Mouse (Mus musculus): Measurements from ENCODE around the gene Ric8a. TPM values are rescaled to one million over a fixed set of nuclear protein-coding genes. Genes with fewer than 3 reads are reported as not detected.

Ric8a gene
- polyA plus RNA-seq, 1 experiment from 2014 or later = 57.6 TPM

GRCm38 (mm10) chr7:140905642-140906081 is 48.9 kb downstream of the Ric8a start:
- Histone ChIP-seq H3K27me3 (ENCODE audit: poor library complexity, severe bottlenecking) (peaks cover 9% of the 10 kb centered on the region; the same call in 1 of the 2 replicates), H3K36me3 (replicated peaks) (no peaks in the 10 kb centered on the region), H3K4me3 (no peak overlapping the region), H3K27ac (no peak overlapping the region), H3K4me1 (peaks cover 23% of the 10 kb centered on the region), H3K9me3 (no peaks in the 10 kb centered on the region)
- WGBS = 92% methylated on average over 2 of the region's 2 CpGs
- DNase-seq (ENCODE audit: extremely low spot score, low spot score) = no peak

- H3K27me3 ChIP-seq (ENCODE audit: poor library complexity, severe bottlenecking) = peaks cover 12% of the 10 kb centered on the region; the same call in 1 of the 2 replicates
- no peaks in the 10 kb centered on the region for H3K9me3 ChIP-seq
- WGBS = 88% methylated on average over 13 of the region's 13 CpGs
- no peak overlapping the region for H3K4me3 ChIP-seq
- no peak overlapping the region for H3K27ac ChIP-seq
- peaks cover 18% of the 10 kb centered on the region for H3K4me1 ChIP-seq
- H3K36me3 ChIP-seq (replicated peaks) = no peaks in the 10 kb centered on the region
- DNase-seq (ENCODE audit: extremely low spot score, low spot score) = no peak
Observed at GRCm38 (mm10) chr7:140907131-140907530, 50.4 kb downstream of the Ric8a start.

DNA sequence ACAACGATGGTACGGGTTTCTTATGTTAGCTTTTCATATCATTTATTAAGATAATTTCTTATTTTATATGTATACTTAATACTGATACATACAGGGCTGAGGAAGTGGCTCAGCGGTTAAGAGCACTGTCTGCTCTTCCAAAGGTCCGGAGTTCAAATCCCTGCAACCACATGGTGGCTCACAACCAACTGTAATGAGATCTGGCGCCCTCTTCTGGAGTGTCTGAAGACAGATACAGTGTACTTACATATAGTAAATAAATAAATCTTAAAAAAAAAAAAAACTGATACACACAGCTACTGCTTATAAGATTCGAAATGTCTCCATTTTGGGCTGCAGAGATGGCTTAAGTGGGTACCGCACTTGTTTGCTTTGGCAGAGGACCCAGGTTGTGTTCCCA is 50.9 kb downstream of the Ric8a start:
- Histone ChIP-seq H3K27me3 (ENCODE audit: poor library complexity, severe bottlenecking) (peaks cover 12% of the 10 kb centered on the region; the same call in 1 of the 2 replicates), H3K4me1 (peaks cover 12% of the 10 kb centered on the region), H3K27ac (no peak overlapping the region), H3K36me3 (replicated peaks) (no peaks in the 10 kb centered on the region), H3K9me3 (no peaks in the 10 kb centered on the region), H3K4me3 (no peak overlapping the region)
- DNase-seq (ENCODE audit: extremely low spot score, low spot score) = no peak
- 84% methylated on average over 7 of the region's 7 CpGs for WGBS

DNA sequence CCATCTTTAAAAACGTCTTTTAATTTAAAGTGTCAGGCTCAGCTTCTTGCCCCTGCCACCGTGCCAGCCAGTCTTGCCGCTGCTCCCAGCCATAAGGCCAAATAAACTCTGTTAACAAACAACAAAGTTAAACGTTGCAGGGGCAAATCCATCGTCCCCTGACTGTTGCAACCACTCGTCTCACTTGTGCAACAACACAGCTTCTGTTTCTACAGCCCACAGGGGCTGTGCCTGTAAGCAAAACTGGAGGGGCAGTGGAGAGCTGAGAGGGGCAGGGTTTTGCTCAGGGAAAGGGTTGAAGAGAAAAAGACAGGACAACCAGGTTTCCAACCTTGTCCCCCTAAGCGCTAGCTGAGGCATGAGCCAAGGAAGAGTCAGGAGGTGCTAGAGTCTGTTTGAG is 51.4 kb downstream of the Ric8a start:
- DNase-seq (ENCODE audit: extremely low spot score, low spot score) = no peak
- Histone ChIP-seq H3K4me3 (peak overlapping the region; percentile 46; the same call in 1 of the 2 replicates), H3K9me3 (no peaks in the 10 kb centered on the region), H3K36me3 (replicated peaks) (no peaks in the 10 kb centered on the region), H3K27me3 (ENCODE audit: poor library complexity, severe bottlenecking) (peaks cover 12% of the 10 kb centered on the region; the same call in 1 of the 2 replicates), H3K27ac (no peak overlapping the region), H3K4me1 (peaks cover 7% of the 10 kb centered on the region)
- WGBS = 51% methylated on average over 7 of the region's 7 CpGs

- Histone ChIP-seq H3K9me3 (no peaks in the 10 kb centered on the region), H3K36me3 (replicated peaks) (no peaks in the 10 kb centered on the region), H3K4me1 (peaks cover 7% of the 10 kb centered on the region), H3K4me3 (peak overlapping the region; percentile 46), H3K27ac (no peak overlapping the region; the same call in 1 of the 2 replicates), H3K27me3 (ENCODE audit: poor library complexity, severe bottlenecking) (peaks cover 12% of the 10 kb centered on the region; the same call in 1 of the 2 replicates)
- WGBS = 2% methylated on average over 19 of the region's 19 CpGs
- peak; percentile 85 for DNase-seq (ENCODE audit: extremely low spot score, low spot score)
Observed at GRCm38 (mm10) chr7:140908634-140909107, 51.9 kb downstream of the Ric8a start.

- no peak overlapping the region for H3K27ac ChIP-seq
- 69% methylated on average over 3 of the region's 3 CpGs for WGBS
- no peak for DNase-seq (ENCODE audit: extremely low spot score, low spot score)
- H3K4me1 ChIP-seq = peaks cover 7% of the 10 kb centered on the region
- H3K27me3 ChIP-seq (ENCODE audit: poor library complexity, severe bottlenecking) = peaks cover 22% of the 10 kb centered on the region; the same call in 1 of the 2 replicates
- no peaks in the 10 kb centered on the region for H3K36me3 ChIP-seq (replicated peaks)
- H3K4me3 ChIP-seq = no peak overlapping the region
- no peaks in the 10 kb centered on the region for H3K9me3 ChIP-seq
Observed at GRCm38 (mm10) chr7:140912293-140912692, 55.5 kb downstream of the Ric8a start.

GRCm38 (mm10) chr7:140912846-140913482 is 56.2 kb downstream of the Ric8a start:
- H3K4me3 ChIP-seq = no peak overlapping the region
- H3K9me3 ChIP-seq = no peaks in the 10 kb centered on the region
- H3K27ac ChIP-seq = no peak overlapping the region
- peaks cover 7% of the 10 kb centered on the region for H3K4me1 ChIP-seq
- 85% methylated on average over 5 of the region's 5 CpGs for WGBS
- no peaks in the 10 kb centered on the region for H3K36me3 ChIP-seq (replicated peaks)
- DNase-seq (ENCODE audit: extremely low spot score, low spot score) = no peak
- H3K27me3 ChIP-seq (ENCODE audit: poor library complexity, severe bottlenecking) = peaks cover 28% of the 10 kb centered on the region

Other genes starting within 250 kb of the Ric8a start
- gene Olfr61, start 228.0 kb upstream of the Ric8a start, polyA plus RNA-seq (2016; fragmentation: Nextera tagmentation; extraction: Ambion mirVana) = not detected in 2 replicates
- gene Olfr53, start 210.5 kb upstream of the Ric8a start, polyA plus RNA-seq (2016; fragmentation: Nextera tagmentation; extraction: Ambion mirVana) = not detected in 2 replicates
- not detected in 2 replicates for gene Olfr539, start 197.0 kb upstream of the Ric8a start, polyA plus RNA-seq (2016; fragmentation: Nextera tagmentation; extraction: Ambion mirVana)
- not detected in 2 replicates for gene Olfr45, start 175.0 kb upstream of the Ric8a start, polyA plus RNA-seq (2016; fragmentation: Nextera tagmentation; extraction: Ambion mirVana)
- gene Olfr541, start 159.7 kb upstream of the Ric8a start, polyA plus RNA-seq (2016; fragmentation: Nextera tagmentation; extraction: Ambion mirVana) = not detected in 2 replicates
- gene Cyp2e1, start 93.2 kb upstream of the Ric8a start, polyA plus RNA-seq (2016; fragmentation: Nextera tagmentation; extraction: Ambion mirVana) = not detected in 2 replicates
- gene Syce1, start 69.1 kb upstream of the Ric8a start, polyA plus RNA-seq (2016; fragmentation: Nextera tagmentation; extraction: Ambion mirVana) = not detected in 2 replicates
- gene Zfp941, start 34.8 kb upstream of the Ric8a start, polyA plus RNA-seq (2016; fragmentation: Nextera tagmentation; extraction: Ambion mirVana) = 3.7 and 3.8 TPM in 2 replicates
- gene Urah, start 21.9 kb upstream of the Ric8a start, polyA plus RNA-seq (2016; fragmentation: Nextera tagmentation; extraction: Ambion mirVana) = 0.41 and 0.64 TPM in 2 replicates
- gene Scgb1c1, start 11.4 kb upstream of the Ric8a start, polyA plus RNA-seq (2016; fragmentation: Nextera tagmentation; extraction: Ambion mirVana) = not detected in 2 replicates
- not detected in 2 replicates for gene Odf3, start 9.2 kb upstream of the Ric8a start, polyA plus RNA-seq (2016; fragmentation: Nextera tagmentation; extraction: Ambion mirVana)
- gene Gm45785, start 626 bp upstream of the Ric8a start, polyA plus RNA-seq (2016; fragmentation: Nextera tagmentation; extraction: Ambion mirVana) = not detected in 2 replicates
- gene Bet1l, start 620 bp downstream of the Ric8a start, polyA plus RNA-seq (2016; fragmentation: Nextera tagmentation; extraction: Ambion mirVana) = 21.2 and 22.5 TPM in 2 replicates
- gene Psmd13, start 25.0 kb downstream of the Ric8a start, polyA plus RNA-seq (2016; fragmentation: Nextera tagmentation; extraction: Ambion mirVana) = 354 and 374 TPM in 2 replicates
- 26.8 and 28.4 TPM in 2 replicates for gene Sirt3, start 25.4 kb downstream of the Ric8a start, polyA plus RNA-seq (2016; fragmentation: Nextera tagmentation; extraction: Ambion mirVana)
- gene Cox8b, start 43.5 kb downstream of the Ric8a start, polyA plus RNA-seq (2016; fragmentation: Nextera tagmentation; extraction: Ambion mirVana) = not detected in 2 replicates
- gene Nlrp6, start 63.9 kb downstream of the Ric8a start, polyA plus RNA-seq (2016; fragmentation: Nextera tagmentation; extraction: Ambion mirVana) = 0.06 and 0.10 TPM in 2 replicates
- gene Pgghg, start 84.4 kb downstream of the Ric8a start, polyA plus RNA-seq (2016; fragmentation: Nextera tagmentation; extraction: Ambion mirVana) = 14.2 and 14.5 TPM in 2 replicates
- 2.0 TPM in 2 replicates for gene Ifitm5, start 93.3 kb downstream of the Ric8a start, polyA plus RNA-seq (2016; fragmentation: Nextera tagmentation; extraction: Ambion mirVana)
- gene Gm45717, start 99.0 kb downstream of the Ric8a start, polyA plus RNA-seq (2016; fragmentation: Nextera tagmentation; extraction: Ambion mirVana) = 0.33 TPM in 1 of 2 replicates, not detected in the other
- gene Ifitm2, start 99.0 kb downstream of the Ric8a start, polyA plus RNA-seq (2016; fragmentation: Nextera tagmentation; extraction: Ambion mirVana) = 365 and 397 TPM in 2 replicates
- gene Ifitm1, start 110.3 kb downstream of the Ric8a start, polyA plus RNA-seq (2016; fragmentation: Nextera tagmentation; extraction: Ambion mirVana) = 3.7 and 4.1 TPM in 2 replicates
- 10.8 and 13.8 TPM in 2 replicates for gene Ifitm3, start 153.8 kb downstream of the Ric8a start, polyA plus RNA-seq (2016; fragmentation: Nextera tagmentation; extraction: Ambion mirVana)
- not detected in 2 replicates for gene Ifitm6, start 161.0 kb downstream of the Ric8a start, polyA plus RNA-seq (2016; fragmentation: Nextera tagmentation; extraction: Ambion mirVana)
- not detected in 2 replicates for gene Gm17387, start 172.2 kb downstream of the Ric8a start, polyA plus RNA-seq (2016; fragmentation: Nextera tagmentation; extraction: Ambion mirVana)
- gene B4galnt4, start 204.1 kb downstream of the Ric8a start, polyA plus RNA-seq (2016; fragmentation: Nextera tagmentation; extraction: Ambion mirVana) = 24.6 and 30.4 TPM in 2 replicates
- gene Pkp3, start 221.3 kb downstream of the Ric8a start, polyA plus RNA-seq (2016; fragmentation: Nextera tagmentation; extraction: Ambion mirVana) = 2.4 and 2.8 TPM in 2 replicates
- gene Sigirr, start 243.6 kb downstream of the Ric8a start, polyA plus RNA-seq (2016; fragmentation: Nextera tagmentation; extraction: Ambion mirVana) = 2.0 and 2.2 TPM in 2 replicates

All from forebrain, embryonic 10.5 days (tissue).